Mouse (Mus musculus) cerebellum, adult 2 months (tissue): ENCODE data around the gene Spock1.

ENCODE experiments used
- CTCF ChIP-seq: fragments of 200-500 bp; IDR thresholded peaks from 2 replicates; pipeline ENCODE4 v1.5.1; 2011; ENCODE audit warnings: low read depth, mild to moderate bottlenecking, control low read depth, low read length, moderate library complexity, borderline replicate concordance; ENCODE audit not compliant: insufficient read depth
- POLR2A ChIP-seq: fragments of 200-500 bp; IDR thresholded peaks from 2 replicates; pipeline ENCODE4 v1.6.1; 2011; ENCODE audit warnings: low read length, control low read depth, borderline replicate concordance; ENCODE audit not compliant: insufficient read depth

DNA sequence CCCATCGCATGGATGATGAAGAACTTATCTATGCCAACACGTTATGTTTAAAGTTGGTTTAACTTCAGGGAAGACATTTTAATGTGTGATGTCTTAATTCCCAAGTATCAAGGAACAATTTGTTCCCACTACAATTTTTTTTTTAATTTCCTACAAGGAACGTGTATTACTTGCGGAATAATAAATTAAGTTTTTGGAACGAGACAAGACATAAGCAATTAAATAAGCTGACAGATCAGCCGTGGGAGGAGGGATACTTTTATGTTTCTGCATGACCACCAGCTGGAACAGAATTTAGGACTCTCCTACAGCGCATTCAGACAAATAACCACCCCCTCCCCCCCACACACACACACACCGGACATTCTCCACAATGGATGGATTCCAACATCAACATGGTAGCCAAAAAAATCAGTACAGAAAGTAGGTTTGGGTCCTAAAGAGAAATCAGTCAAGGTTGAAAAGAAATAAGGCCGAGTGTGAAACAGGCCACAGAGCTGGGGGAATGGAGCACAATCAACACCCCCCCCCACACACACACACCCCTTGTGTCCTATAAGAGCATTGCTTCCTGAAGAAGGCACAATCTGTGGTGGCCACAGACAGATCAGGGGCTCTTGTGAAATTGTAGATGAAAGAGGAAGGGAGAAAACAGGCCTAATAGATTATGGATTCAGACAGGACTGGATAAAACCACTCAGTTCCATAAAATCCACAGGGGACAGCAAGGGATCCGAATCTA lies 111.0 kb downstream of the Spock1 start:
- TF ChIP-seq CTCF = no peak
- TF ChIP-seq POLR2A = no peak
